In genomic region chr5:97083701-97084100, GRCm38 (mm10) we compare ENCODE assay signal across 21 mouse cellular contexts.
"Had no signal": no experiment of that assay in that cellular context is flagged by ENCODE, and none has a peak within 500 bp of the region (broad histone marks: within the 10 kb centered on the region; RNA-seq: fewer than 3 reads in every experiment).

No protein-coding gene starts in this region.

- H3K4me1 ChIP-seq: hindbrain, embryonic 13.5 days; hindbrain, embryonic 15.5 days; limb, embryonic 12.5 days; liver, embryonic 15.5 days had no signal

- H3K27ac ChIP-seq: heart, embryonic 13.5 days; heart, embryonic 15.5 days; hindbrain, embryonic 13.5 days; hindbrain, embryonic 15.5 days; hindbrain, postnatal 0 days; limb, embryonic 12.5 days; liver, embryonic 13.5 days; liver, embryonic 15.5 days had no signal

- H3K4me3 ChIP-seq: heart, embryonic 13.5 days; heart, embryonic 15.5 days; hindbrain, embryonic 13.5 days; hindbrain, embryonic 15.5 days; limb, embryonic 12.5 days; liver, embryonic 13.5 days; liver, embryonic 15.5 days had no signal

- H3K27me3 ChIP-seq: heart, embryonic 13.5 days; heart, embryonic 15.5 days; hindbrain, embryonic 13.5 days; hindbrain, embryonic 15.5 days; limb, embryonic 12.5 days; liver, embryonic 13.5 days; liver, embryonic 15.5 days had no signal

- H3K9me3 ChIP-seq: heart, embryonic 13.5 days; heart, embryonic 15.5 days; hindbrain, embryonic 13.5 days; hindbrain, embryonic 15.5 days; limb, embryonic 12.5 days; liver, embryonic 13.5 days; liver, embryonic 15.5 days had no signal

- DNase-seq: gastrocnemius, postnatal 14 days; gastrocnemius, postnatal 36 days; heart, adult 18-20 months; heart, postnatal 14 days; heart, postnatal 36 days; kidney, adult 11 months; kidney, adult 2 months; kidney, postnatal 14 days; kidney, postnatal 36 days; layer of hippocampus, adult 9-11 months; layer of hippocampus, postnatal 36 days; left cerebral cortex, postnatal 4 days; liver; liver, embryonic 13.5 days had no signal
